Mouse (Mus musculus): Measurements from ENCODE around the gene Ubash3b. TPM values are rescaled to one million over a fixed set of nuclear protein-coding genes. Genes with fewer than 3 reads are reported as not detected.

The Ubash3b gene
- polyA plus RNA-seq, 1 experiment: 39.3 TPM

- Histone ChIP-seq H3K4me3 (replicated peaks; ENCODE audit: insufficient read depth, low read depth, low read length) (no peak overlapping the region), H3K27ac (ENCODE audit: insufficient read depth, low read length) (no peak overlapping the region), H3K4me1 (ENCODE audit: control insufficient read depth, insufficient read depth, low read length) (peaks cover 30% of the 10 kb centered on the region), H3K27me3 (ENCODE audit: control insufficient read depth, insufficient read depth, low read length) (no peaks in the 10 kb centered on the region)
- WGBS: 91% methylated on average over 1 of the region's 1 CpGs
- no peak for DNase-seq
- no peak for TF ChIP-seq POLR2A (IDR thresholded peaks at IDR 0.05; ENCODE audit: borderline replicate concordance, insufficient read depth, low read length)
- TF ChIP-seq CTCF (IDR thresholded peaks at IDR 0.05; ENCODE audit: borderline replicate concordance, insufficient read depth, low read depth, low read length): no peak
Measured at GRCm38 (mm10) chr9:41153979-41154378, 7.5 kb downstream of the Ubash3b start.

DNA sequence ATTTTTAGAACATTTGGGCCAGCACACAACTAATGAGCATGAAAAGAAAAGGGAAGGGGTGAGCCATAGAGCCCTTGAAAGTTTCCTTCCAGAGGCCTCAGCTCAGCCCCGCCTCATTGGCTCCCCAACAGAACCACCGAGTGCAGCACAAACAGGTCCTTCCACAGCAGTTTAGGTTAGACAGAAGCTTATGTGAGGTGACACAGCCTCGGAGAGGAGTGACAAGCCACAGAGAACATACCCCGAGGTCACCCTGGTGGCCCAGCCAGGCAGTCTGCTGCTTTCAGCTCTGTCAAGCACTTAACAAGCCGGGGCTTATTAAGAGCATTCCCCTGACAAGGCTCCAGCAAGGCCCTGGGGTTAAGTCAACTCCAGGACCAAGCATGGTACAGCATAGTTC, 8.4 kb downstream of the Ubash3b start:
- TF ChIP-seq POLR2A (IDR thresholded peaks at IDR 0.05; ENCODE audit: borderline replicate concordance, insufficient read depth, low read length): no peak
- TF ChIP-seq CTCF (IDR thresholded peaks at IDR 0.05; ENCODE audit: borderline replicate concordance, insufficient read depth, low read depth, low read length): no peak
- Histone ChIP-seq H3K27me3 (ENCODE audit: control insufficient read depth, insufficient read depth, low read length) (no peaks in the 10 kb centered on the region), H3K27ac (ENCODE audit: insufficient read depth, low read length) (peak overlapping the region; percentile 44), H3K4me3 (replicated peaks; ENCODE audit: insufficient read depth, low read depth, low read length) (no peak overlapping the region), H3K4me1 (ENCODE audit: control insufficient read depth, insufficient read depth, low read length) (peaks cover 36% of the 10 kb centered on the region)
- peak in 1 of 2 experiments; percentile 47 for DNase-seq
- WGBS: 36% methylated on average over 5 of the region's 5 CpGs

DNA sequence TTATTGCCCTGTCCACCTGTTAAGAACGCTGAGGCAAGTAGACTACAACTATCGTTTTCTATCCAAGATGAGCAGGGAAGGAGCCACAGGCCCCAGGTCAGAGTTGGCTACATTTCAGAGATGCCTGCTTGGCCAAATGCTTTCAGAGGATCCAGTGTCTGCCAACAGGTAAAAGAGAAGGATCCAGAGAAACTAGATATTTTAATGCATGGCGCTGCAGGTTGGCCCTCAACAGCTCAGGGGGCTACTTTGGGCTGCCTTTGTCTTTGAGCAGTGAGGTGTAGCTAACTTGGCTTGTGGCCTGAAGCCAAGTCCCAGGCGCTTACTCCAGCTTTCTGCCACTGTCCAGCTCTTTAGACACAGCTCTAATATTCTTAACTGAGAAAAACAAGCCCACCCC, 10.0 kb downstream of the Ubash3b start:
- H3K27me3 ChIP-seq (ENCODE audit: control insufficient read depth, insufficient read depth, low read length): no peaks in the 10 kb centered on the region
- peak; percentile 69 to 80 for DNase-seq
- TF ChIP-seq POLR2A (IDR thresholded peaks at IDR 0.05; ENCODE audit: borderline replicate concordance, insufficient read depth, low read length): no peak
- no peak overlapping the region for H3K4me3 ChIP-seq (replicated peaks; ENCODE audit: insufficient read depth, low read depth, low read length)
- H3K27ac ChIP-seq (ENCODE audit: insufficient read depth, low read length): no peak overlapping the region
- 9% methylated on average over 4 of the region's 4 CpGs for WGBS
- H3K4me1 ChIP-seq (ENCODE audit: control insufficient read depth, insufficient read depth, low read length): peaks cover 46% of the 10 kb centered on the region

DNA sequence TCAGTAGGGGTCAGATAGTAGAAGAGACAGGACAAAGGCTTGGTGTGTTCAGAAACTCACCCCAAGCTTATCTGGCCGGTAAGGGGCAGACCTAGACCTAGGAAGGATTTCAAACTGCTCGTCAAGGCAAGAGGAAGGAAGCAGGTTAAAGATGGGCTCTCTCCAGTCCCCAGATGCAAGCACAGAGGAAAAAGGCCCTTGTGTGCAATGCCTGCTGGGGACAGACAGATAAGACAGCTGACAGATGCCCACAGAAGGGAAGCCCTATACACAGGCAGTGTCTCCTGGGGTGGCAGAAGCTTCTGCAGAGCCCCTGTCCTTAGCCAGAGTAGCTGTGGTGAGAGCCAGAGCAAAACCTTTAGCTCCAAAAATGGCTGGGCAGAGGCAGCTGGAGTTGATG, 11.6 kb downstream of the Ubash3b start:
- Histone ChIP-seq H3K4me1 (ENCODE audit: control insufficient read depth, insufficient read depth, low read length) (peaks cover 48% of the 10 kb centered on the region), H3K4me3 (replicated peaks; ENCODE audit: insufficient read depth, low read depth, low read length) (no peak overlapping the region), H3K27ac (ENCODE audit: insufficient read depth, low read length) (peak overlapping the region; percentile 88), H3K27me3 (ENCODE audit: control insufficient read depth, insufficient read depth, low read length) (no peaks in the 10 kb centered on the region)
- TF ChIP-seq CTCF (IDR thresholded peaks at IDR 0.05; ENCODE audit: borderline replicate concordance, insufficient read depth, low read depth, low read length): no peak
- TF ChIP-seq POLR2A (IDR thresholded peaks at IDR 0.05; ENCODE audit: borderline replicate concordance, insufficient read depth, low read length): no peak
- no peak for DNase-seq
- 35% methylated on average over 2 of the region's 2 CpGs for WGBS

DNA sequence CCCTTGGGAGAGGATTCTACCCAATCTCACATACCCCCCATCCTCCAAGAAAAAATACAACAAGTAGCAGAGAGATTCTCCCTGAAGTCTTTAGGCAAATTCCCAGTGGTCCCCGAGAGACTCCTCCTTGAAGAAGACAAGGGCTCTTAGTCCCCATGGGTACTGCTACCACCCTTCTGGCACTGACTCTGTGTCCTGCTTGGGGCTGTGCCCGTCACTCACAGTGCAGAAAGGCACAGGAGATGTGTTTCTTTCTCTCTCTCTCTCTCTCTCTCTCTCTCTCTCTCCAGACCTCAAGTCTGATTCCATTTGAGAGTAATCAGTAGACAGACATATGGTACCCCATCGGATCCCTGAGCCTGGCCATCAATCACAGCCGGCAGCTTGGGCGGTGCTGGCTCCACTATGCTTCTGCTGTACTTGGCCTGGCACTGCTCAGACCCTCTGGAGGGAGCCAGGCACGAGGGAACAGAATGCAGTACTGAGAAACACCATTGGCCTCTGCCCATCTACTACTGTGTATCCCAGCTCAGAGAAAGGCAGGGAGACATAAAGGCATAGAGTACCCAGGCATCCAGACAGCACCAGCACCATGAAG, 12.3 kb downstream of the Ubash3b start:
- no peaks in the 10 kb centered on the region for H3K27me3 ChIP-seq (ENCODE audit: control insufficient read depth, insufficient read depth, low read length)
- H3K27ac ChIP-seq (ENCODE audit: insufficient read depth, low read length): peak overlapping the region; percentile 88
- WGBS: 8% methylated on average over 6 of the region's 6 CpGs
- H3K4me1 ChIP-seq (ENCODE audit: control insufficient read depth, insufficient read depth, low read length): peaks cover 48% of the 10 kb centered on the region
- DNase-seq: peak; percentile 83 to 90
- TF ChIP-seq CTCF (IDR thresholded peaks at IDR 0.05; ENCODE audit: borderline replicate concordance, insufficient read depth, low read depth, low read length): 0 out of 2 replicates have a peak, but pooled peaks have one; percentile 10
- no peak for TF ChIP-seq POLR2A (IDR thresholded peaks at IDR 0.05; ENCODE audit: borderline replicate concordance, insufficient read depth, low read length)
- H3K4me3 ChIP-seq (replicated peaks; ENCODE audit: insufficient read depth, low read depth, low read length): no peak overlapping the region

DNA sequence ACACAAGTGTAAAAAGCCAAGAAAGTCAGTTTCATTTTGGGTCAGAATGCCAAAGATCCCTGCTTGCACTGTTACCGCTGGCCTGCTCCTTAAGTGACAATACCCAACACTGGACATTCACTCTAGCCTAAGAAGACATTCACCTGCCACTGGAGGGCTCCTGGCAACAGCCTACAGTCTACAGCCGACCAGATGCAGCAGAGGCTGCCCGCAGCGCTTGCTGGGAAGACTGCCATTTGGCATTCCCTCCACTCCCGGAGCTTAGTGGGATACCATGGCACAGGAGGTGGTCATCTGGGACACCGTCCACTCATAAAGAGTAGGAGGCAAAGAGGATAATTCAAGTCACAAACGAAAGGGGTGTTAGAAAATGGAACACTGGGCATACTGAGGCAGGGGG, 12.9 kb downstream of the Ubash3b start:
- DNase-seq: peak; percentile 74 to 76
- TF ChIP-seq POLR2A (IDR thresholded peaks at IDR 0.05; ENCODE audit: borderline replicate concordance, insufficient read depth, low read length) (no peak), CTCF (IDR thresholded peaks at IDR 0.05; ENCODE audit: borderline replicate concordance, insufficient read depth, low read depth, low read length) (no peak)
- Histone ChIP-seq H3K4me3 (replicated peaks; ENCODE audit: insufficient read depth, low read depth, low read length) (no peak overlapping the region), H3K27ac (ENCODE audit: insufficient read depth, low read length) (peak overlapping the region; percentile 88), H3K27me3 (ENCODE audit: control insufficient read depth, insufficient read depth, low read length) (no peaks in the 10 kb centered on the region), H3K4me1 (ENCODE audit: control insufficient read depth, insufficient read depth, low read length) (peaks cover 48% of the 10 kb centered on the region)
- 23% methylated on average over 7 of the region's 7 CpGs for WGBS

DNA sequence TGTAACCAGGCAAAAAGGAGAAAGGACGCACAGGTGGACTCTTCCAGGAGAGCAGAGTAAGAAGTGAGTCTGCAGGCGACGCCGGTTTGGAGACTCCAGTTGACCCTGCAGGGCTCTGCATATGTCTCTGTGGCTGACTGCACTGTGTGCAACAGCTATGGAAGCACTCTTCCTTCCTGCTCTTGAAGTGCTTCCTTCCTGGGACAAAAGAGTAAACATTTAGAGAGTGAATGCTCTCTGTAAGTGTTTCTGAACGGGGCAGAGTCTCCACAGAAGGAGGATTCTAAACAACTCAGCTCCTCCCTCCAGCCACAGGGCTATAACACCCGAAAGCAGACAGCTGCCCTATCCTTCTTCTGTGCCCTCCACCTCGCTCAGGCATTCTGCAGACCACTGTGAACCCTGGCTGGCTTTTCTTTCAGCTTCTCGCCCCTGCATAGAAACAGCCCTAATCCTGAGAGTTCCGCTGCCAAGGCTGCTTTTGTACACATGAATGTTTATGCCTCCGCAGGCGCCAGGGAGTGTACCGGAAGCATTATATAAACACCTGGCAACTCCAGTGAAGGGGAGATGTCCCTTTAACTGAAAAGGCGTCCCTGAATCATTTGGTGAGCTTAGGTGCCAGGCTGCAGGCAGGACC, 14.2 kb downstream of the Ubash3b start:
- TF ChIP-seq CTCF (IDR thresholded peaks at IDR 0.05; ENCODE audit: borderline replicate concordance, insufficient read depth, low read depth, low read length) (no peak), POLR2A (IDR thresholded peaks at IDR 0.05; ENCODE audit: borderline replicate concordance, insufficient read depth, low read length) (no peak)
- H3K27ac ChIP-seq (ENCODE audit: insufficient read depth, low read length): peak overlapping the region; percentile 88
- peak; percentile 50 to 59 for DNase-seq
- H3K4me1 ChIP-seq (ENCODE audit: control insufficient read depth, insufficient read depth, low read length): peaks cover 44% of the 10 kb centered on the region
- H3K4me3 ChIP-seq (replicated peaks; ENCODE audit: insufficient read depth, low read depth, low read length): no peak overlapping the region
- 12% methylated on average over 13 of the region's 13 CpGs for WGBS
- no peaks in the 10 kb centered on the region for H3K27me3 ChIP-seq (ENCODE audit: control insufficient read depth, insufficient read depth, low read length)

DNA sequence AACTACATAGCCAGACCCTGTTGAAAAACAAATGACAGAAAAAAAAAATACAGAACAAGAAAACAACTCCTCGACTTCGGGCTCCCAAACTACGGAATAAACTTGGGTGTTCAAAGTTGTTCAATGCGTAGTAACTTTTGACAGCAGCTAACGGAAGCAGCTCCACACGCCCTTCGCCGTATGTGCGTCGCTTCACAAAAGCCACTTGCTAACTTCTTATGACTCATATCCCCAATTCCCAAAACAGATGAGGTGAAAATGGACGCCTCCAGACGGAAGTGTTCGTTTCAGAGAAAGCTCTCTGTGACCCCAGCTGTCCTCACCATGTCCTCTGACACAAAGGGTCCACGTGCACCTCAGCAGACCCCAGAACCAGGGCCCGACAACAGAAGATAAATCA, 17.7 kb downstream of the Ubash3b start:
- peaks cover 37% of the 10 kb centered on the region for H3K4me1 ChIP-seq (ENCODE audit: control insufficient read depth, insufficient read depth, low read length)
- TF ChIP-seq POLR2A (IDR thresholded peaks at IDR 0.05; ENCODE audit: borderline replicate concordance, insufficient read depth, low read length): no peak
- no peak for TF ChIP-seq CTCF (IDR thresholded peaks at IDR 0.05; ENCODE audit: borderline replicate concordance, insufficient read depth, low read depth, low read length)
- no peaks in the 10 kb centered on the region for H3K27me3 ChIP-seq (ENCODE audit: control insufficient read depth, insufficient read depth, low read length)
- H3K4me3 ChIP-seq (replicated peaks; ENCODE audit: insufficient read depth, low read depth, low read length): no peak overlapping the region
- 91% methylated on average over 15 of the region's 15 CpGs for WGBS
- no peak for DNase-seq
- no peak overlapping the region for H3K27ac ChIP-seq (ENCODE audit: insufficient read depth, low read length)
